Mouse (Mus musculus) brain, embryonic 14.5 days (tissue): ENCODE data around the gene Usp37.
"Not testable (repeated sequence)": the region's sequence is repeated elsewhere in the genome, so short reads cannot be mapped to it uniquely, and the experiment has no call there.

Source experiments
- CTCF ChIP-seq: fragments of 200-500 bp; IDR thresholded peaks from 2 replicates; pipeline ENCODE4 v1.5.1; 2012; ENCODE audit warnings: inconsistent platforms, mild to moderate bottlenecking, moderate library complexity, borderline replicate concordance; ENCODE audit not compliant: insufficient read depth, insufficient read length; ENCODE audit errors: extremely low read depth
- POLR2A ChIP-seq: fragments of 200-500 bp; IDR thresholded peaks from 2 replicates; pipeline ENCODE4 v1.6.1; 2012; ENCODE audit warnings: mild to moderate bottlenecking, inconsistent platforms, borderline replicate concordance; ENCODE audit not compliant: poor library complexity, insufficient read depth, insufficient read length, severe bottlenecking; ENCODE audit errors: extremely low read depth

GRCm38 (mm10) chr1:74396456-74397222, 147.4 kb downstream of the Usp37 start:
- TF ChIP-seq CTCF, POLR2A: not testable (repeated sequence)
